Mouse (Mus musculus) testis, adult 2 months (tissue): Measurements from ENCODE around the gene Fgf22.

ENCODE experiments used
- CTCF ChIP-seq: fragments of 200-500 bp; IDR thresholded peaks from 2 replicates; pipeline ENCODE4 v1.5.1; 2012; ENCODE audit warnings: low read depth, mild to moderate bottlenecking, inconsistent platforms, low read length, moderate library complexity; ENCODE audit not compliant: control insufficient read depth, insufficient read depth, insufficient replicate concordance
- POLR2A ChIP-seq: fragments of 200-500 bp; IDR thresholded peaks from 2 replicates; pipeline ENCODE4 v1.6.1; 2012; ENCODE audit warnings: low read depth, mild to moderate bottlenecking, inconsistent platforms, low read length, moderate library complexity; ENCODE audit not compliant: control insufficient read depth

GRCm38 (mm10) chr10:79806972-79807371 is 52.1 kb downstream of the Fgf22 start:
- TF ChIP-seq CTCF: no peak
- no peak for TF ChIP-seq POLR2A
